Mouse (Mus musculus): ENCODE data around the gene Itfg2. TPM values are rescaled to one million over a fixed set of nuclear protein-coding genes. Genes with fewer than 3 reads are reported as not detected.

Itfg2 gene
- polyA plus RNA-seq, 1 experiment from 2014 or later = 41.7 TPM

- no peak for ATAC-seq (ENCODE audit: low FRiP score)
Measured at GRCm38 (mm10) chr6:128447063-128447462, 22.3 kb upstream of the Itfg2 start.

GRCm38 (mm10) chr6:128445761-128446535 is 21.2 kb upstream of the Itfg2 start:
- 16% methylated on average over 14 of the region's 14 CpGs for WGBS
- Histone ChIP-seq H3K36me3 (no peaks in the 10 kb centered on the region), H3K27ac (no peak overlapping the region), H3K27me3 (peaks cover 9% of the 10 kb centered on the region; the same call in 1 of the 2 replicates), H3K4me1 (replicated peaks) (peaks cover 8% of the 10 kb centered on the region), H3K4me3 (0 out of 2 replicates have a peak overlapping the region, but pooled peaks have one; percentile 10), H3K9ac (no peak overlapping the region), H3K4me2 (peak overlapping the region; percentile 41), H3K9me3 (no peaks in the 10 kb centered on the region)
- ATAC-seq (ENCODE audit: low FRiP score) = peak; percentile 66

More at GRCm38 (mm10) chr6:128447063-128447462, 22.3 kb upstream of the Itfg2 start:
- no peak overlapping the region for H3K4me2 ChIP-seq
- 96% methylated on average over 5 of the region's 5 CpGs for WGBS
- H3K4me3 ChIP-seq = no peak overlapping the region
- H3K36me3 ChIP-seq = no peaks in the 10 kb centered on the region
- peaks cover 8% of the 10 kb centered on the region for H3K4me1 ChIP-seq (replicated peaks)
- no peaks in the 10 kb centered on the region for H3K9me3 ChIP-seq
- no peak overlapping the region for H3K9ac ChIP-seq
- peaks cover 9% of the 10 kb centered on the region; the same call in 1 of the 2 replicates for H3K27me3 ChIP-seq
- H3K27ac ChIP-seq = no peak overlapping the region

DNA sequence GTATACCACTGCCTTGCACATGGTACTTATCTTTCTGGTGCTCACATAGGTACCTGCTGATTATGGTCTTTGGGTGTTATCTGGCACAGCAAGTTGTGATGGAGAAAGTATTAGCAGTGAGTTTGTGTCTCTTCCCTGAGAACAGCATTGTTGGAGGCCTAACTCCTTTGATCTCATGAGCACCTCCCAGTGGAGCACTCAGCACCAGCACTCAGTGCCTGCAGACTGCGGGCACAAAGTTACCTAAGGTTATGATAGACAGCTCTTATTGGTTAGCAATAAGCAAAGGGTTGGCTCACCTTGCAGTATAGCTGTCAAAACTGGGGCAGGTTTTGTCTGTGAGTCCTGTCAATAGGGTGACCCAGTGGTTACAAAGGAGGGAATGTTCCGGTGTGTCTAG is 15.5 kb upstream of the Itfg2 start:
- no peak for ATAC-seq (ENCODE audit: low FRiP score)
- peaks cover 13% of the 10 kb centered on the region for H3K36me3 ChIP-seq
- no peak overlapping the region for H3K4me3 ChIP-seq
- peaks cover 24% of the 10 kb centered on the region for H3K4me1 ChIP-seq (replicated peaks)
- H3K27me3 ChIP-seq = 0 out of 2 replicates have a peak, but pooled peaks cover 6% of the 10 kb centered on the region
- H3K4me2 ChIP-seq = no peak overlapping the region
- 95% methylated on average over 2 of the region's 2 CpGs for WGBS
- H3K9me3 ChIP-seq = no peaks in the 10 kb centered on the region
- H3K27ac ChIP-seq = no peak overlapping the region
- no peak overlapping the region for H3K9ac ChIP-seq

DNA sequence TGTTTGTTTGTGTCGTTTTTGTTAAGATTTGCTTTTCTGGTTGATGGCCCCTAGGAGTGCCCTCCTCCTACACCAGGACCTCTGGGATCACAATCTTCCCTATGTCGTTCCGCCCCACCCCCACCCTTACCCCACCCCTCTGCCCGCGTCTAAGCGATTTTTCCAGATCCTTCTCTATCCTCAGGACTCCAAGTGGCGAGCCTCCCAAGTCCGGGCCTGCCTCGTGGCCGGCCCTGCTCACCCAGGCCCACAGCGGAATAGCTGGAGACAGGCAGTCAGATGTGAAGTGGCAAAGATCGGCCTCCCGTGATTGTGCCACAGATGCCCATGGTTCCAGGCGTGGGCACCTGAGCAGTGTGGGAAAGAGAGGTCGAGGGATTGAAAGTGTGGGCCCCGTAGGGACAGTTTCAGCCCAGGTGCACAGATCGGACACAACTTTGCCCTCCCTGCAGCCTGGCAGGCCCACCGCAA is 14.2 kb upstream of the Itfg2 start:
- peak overlapping the region; percentile 96 for H3K4me3 ChIP-seq
- no peaks in the 10 kb centered on the region for H3K9me3 ChIP-seq
- no peak; the same call in 1 of the 2 replicates for ATAC-seq (ENCODE audit: low FRiP score)
- H3K4me1 ChIP-seq (replicated peaks) = peaks cover 24% of the 10 kb centered on the region
- peak overlapping the region; percentile 70 for H3K4me2 ChIP-seq
- peak overlapping the region; percentile 94; the same call in 1 of the 2 replicates for H3K27ac ChIP-seq
- H3K36me3 ChIP-seq = peaks cover 26% of the 10 kb centered on the region
- WGBS = 33% methylated on average over 16 of the region's 18 CpGs
- H3K27me3 ChIP-seq = no peaks in the 10 kb centered on the region
- H3K9ac ChIP-seq = peak overlapping the region; percentile 99

DNA sequence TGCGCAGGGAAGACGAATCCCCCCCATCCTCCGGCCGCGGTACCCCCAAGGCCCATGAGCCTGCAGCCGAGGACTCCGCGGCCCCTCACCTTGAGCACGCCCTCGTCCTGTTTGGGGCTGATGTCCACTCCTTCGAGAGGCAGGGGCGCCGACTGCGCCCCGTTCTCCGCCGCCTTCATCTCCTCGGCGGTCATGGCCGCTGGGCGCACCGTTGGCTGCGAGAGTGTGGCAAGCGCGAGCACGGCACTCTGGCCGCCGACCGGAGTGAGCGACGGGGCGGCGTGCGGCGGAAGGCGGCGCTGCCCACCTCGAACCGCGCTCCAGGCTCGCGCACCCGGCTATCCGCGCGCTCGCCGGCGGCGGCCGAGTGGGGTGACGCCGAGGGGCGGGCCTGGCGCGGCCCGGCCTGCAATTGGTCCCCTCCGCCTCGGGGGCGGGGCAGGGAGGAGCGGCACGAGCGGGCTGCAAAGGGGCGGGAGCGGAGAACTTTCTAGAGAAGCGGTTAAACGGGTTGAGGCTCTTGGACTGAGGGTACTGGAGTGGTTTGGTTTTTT is 13.7 kb upstream of the Itfg2 start, which contains the start of gene Fkbp4:
Fkbp4 (minus strand) TSS at position 361 of the 554 bp plus-strand sequence.
- no peaks in the 10 kb centered on the region for H3K27me3 ChIP-seq
- H3K9ac ChIP-seq = peak within 1 kb of the TSS; percentile 99
- peak within 1 kb of the TSS; percentile 70 for H3K4me2 ChIP-seq
- H3K27ac ChIP-seq = peak within 1 kb of the TSS; percentile 94
- peak; percentile 95 for ATAC-seq (ENCODE audit: low FRiP score)
- H3K4me1 ChIP-seq (replicated peaks) = peaks cover 24% of the 10 kb centered on the region
- no peaks in the 10 kb centered on the region for H3K9me3 ChIP-seq
- peaks cover 31% of the 10 kb centered on the region for H3K36me3 ChIP-seq
- WGBS = under 1% methylated on average over 66 of the region's 67 CpGs
- H3K4me3 ChIP-seq = peak within 1 kb of the TSS; percentile 96

GRCm38 (mm10) chr6:128437731-128438316 is 13.1 kb upstream of the Itfg2 start:
- ATAC-seq (ENCODE audit: low FRiP score) = peak; percentile 77
- whole genome bisulfite sequencing = under 1% methylated on average over 52 of the region's 52 CpGs

DNA sequence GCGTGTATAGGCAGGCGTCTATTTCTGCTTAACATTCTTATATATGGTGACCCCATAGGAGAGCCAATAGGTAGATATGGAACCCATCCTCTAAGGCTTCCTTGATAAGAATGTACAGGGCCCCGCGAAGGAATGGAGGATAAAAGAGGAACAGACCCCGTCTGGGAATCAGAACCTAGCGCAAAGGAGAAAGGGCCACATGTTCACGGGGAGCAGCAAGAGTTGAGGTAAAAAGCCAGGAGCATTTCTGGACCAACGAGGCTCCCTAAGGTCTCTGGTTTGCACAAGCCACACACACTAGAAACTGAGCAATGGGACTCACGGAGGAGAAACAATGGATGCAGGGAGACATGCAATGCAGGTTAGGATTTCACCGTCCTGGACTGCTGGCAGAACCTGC is 12.6 kb upstream of the Itfg2 start:
- H3K4me3 ChIP-seq = peak overlapping the region; percentile 96
- peak overlapping the region; percentile 94 for H3K27ac ChIP-seq
- peak overlapping the region; percentile 99 for H3K9ac ChIP-seq
- peaks cover 31% of the 10 kb centered on the region for H3K4me1 ChIP-seq (replicated peaks)
- H3K27me3 ChIP-seq = no peaks in the 10 kb centered on the region
- H3K4me2 ChIP-seq = peak overlapping the region; percentile 70
- no peak for ATAC-seq (ENCODE audit: low FRiP score)
- H3K9me3 ChIP-seq = no peaks in the 10 kb centered on the region
- 3% methylated on average over 10 of the region's 10 CpGs for WGBS
- peaks cover 42% of the 10 kb centered on the region for H3K36me3 ChIP-seq

More at GRCm38 (mm10) chr6:128437731-128438316, 13.1 kb upstream of the Itfg2 start:
- Histone ChIP-seq H3K4me3 (peak overlapping the region; percentile 96), H3K9ac (peak overlapping the region; percentile 99), H3K4me2 (peak overlapping the region; percentile 70), H3K4me1 (replicated peaks) (peaks cover 26% of the 10 kb centered on the region), H3K9me3 (no peaks in the 10 kb centered on the region), H3K27me3 (no peaks in the 10 kb centered on the region), H3K27ac (peak overlapping the region; percentile 94), H3K36me3 (peaks cover 37% of the 10 kb centered on the region)

- no peaks in the 10 kb centered on the region for H3K9me3 ChIP-seq
- H3K36me3 ChIP-seq = peaks cover 50% of the 10 kb centered on the region
- H3K4me3 ChIP-seq = peak overlapping the region; percentile 96
- peaks cover 33% of the 10 kb centered on the region for H3K4me1 ChIP-seq (replicated peaks)
- WGBS = 87% methylated on average over 8 of the region's 8 CpGs
- no peaks in the 10 kb centered on the region for H3K27me3 ChIP-seq
- ATAC-seq (ENCODE audit: low FRiP score) = no peak
- H3K4me2 ChIP-seq = peak overlapping the region; percentile 70
- peak overlapping the region; percentile 94; the same call in 1 of the 2 replicates for H3K27ac ChIP-seq
- peak overlapping the region; percentile 99 for H3K9ac ChIP-seq
Measured at GRCm38 (mm10) chr6:128436356-128437005, 11.8 kb upstream of the Itfg2 start.

DNA sequence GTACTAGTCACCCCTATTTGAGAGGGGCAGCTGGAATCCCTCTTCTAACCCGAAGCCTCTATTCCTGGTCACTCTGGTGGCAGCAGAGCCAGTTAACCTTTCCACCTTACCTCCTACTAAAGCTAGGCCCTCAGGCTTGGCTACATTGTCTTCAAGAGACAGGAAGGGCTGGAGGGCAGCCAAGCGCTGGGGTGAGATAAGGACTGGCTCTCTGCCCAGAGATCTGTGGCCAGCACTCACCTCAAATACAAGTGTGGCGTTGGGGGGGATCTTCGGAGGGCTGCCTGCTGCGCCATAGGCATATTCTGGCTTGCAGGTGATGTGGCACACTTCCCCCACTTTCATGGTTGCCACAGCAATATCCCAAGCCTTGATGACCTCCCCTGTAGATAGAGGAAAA is 10.7 kb upstream of the Itfg2 start:
- 87% methylated on average over 5 of the region's 5 CpGs for WGBS
- Histone ChIP-seq H3K27ac (no peak overlapping the region), H3K4me1 (replicated peaks) (peaks cover 33% of the 10 kb centered on the region), H3K9me3 (no peaks in the 10 kb centered on the region), H3K4me2 (no peak overlapping the region), H3K27me3 (no peaks in the 10 kb centered on the region), H3K4me3 (no peak overlapping the region), H3K36me3 (peaks cover 61% of the 10 kb centered on the region), H3K9ac (no peak overlapping the region)
- no peak for ATAC-seq (ENCODE audit: low FRiP score)

- ATAC-seq (ENCODE audit: low FRiP score) = no peak
- H3K4me1 ChIP-seq (replicated peaks) = peaks cover 28% of the 10 kb centered on the region
- H3K9ac ChIP-seq = no peak overlapping the region
- no peaks in the 10 kb centered on the region for H3K27me3 ChIP-seq
- no peaks in the 10 kb centered on the region for H3K9me3 ChIP-seq
- 95% methylated on average over 13 of the region's 13 CpGs for WGBS
- H3K27ac ChIP-seq = no peak overlapping the region
- H3K4me3 ChIP-seq = no peak overlapping the region
- no peak overlapping the region for H3K4me2 ChIP-seq
- H3K36me3 ChIP-seq = peaks cover 80% of the 10 kb centered on the region
Measured at GRCm38 (mm10) chr6:128433566-128433965, 8.8 kb upstream of the Itfg2 start.

DNA sequence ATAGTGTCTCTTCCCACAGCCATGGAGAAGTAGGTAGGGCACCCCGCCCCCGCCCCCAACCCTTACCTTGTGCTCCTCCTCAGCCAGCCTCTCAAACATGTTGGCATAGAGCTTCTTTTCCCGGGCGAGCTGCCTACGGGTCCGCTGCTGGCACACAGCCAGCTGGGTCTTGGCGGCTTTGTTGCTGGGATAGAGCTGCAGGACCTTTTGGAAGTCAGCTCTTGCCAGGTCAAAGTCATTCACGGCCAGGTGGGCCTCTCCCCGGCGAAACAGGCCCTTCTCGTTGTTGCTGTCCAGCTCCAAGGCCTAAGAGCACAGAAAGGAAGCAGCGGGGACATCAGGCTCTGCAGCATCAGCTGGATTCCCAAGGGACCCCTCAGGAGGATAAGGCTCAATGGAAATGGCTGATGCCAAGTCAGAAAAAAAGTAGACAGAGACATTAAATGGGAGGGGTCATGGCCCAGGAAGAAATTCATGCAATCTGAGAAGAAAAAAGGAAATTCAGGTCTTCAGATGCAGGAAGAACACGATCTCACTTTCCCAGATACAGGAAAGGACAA is 7.7 kb upstream of the Itfg2 start:
- peaks cover 90% of the 10 kb centered on the region for H3K36me3 ChIP-seq
- H3K4me3 ChIP-seq = no peak overlapping the region
- H3K9me3 ChIP-seq = no peaks in the 10 kb centered on the region
- WGBS = 78% methylated on average over 13 of the region's 13 CpGs
- no peaks in the 10 kb centered on the region for H3K27me3 ChIP-seq
- H3K4me2 ChIP-seq = no peak overlapping the region
- peaks cover 28% of the 10 kb centered on the region for H3K4me1 ChIP-seq (replicated peaks)
- no peak for ATAC-seq (ENCODE audit: low FRiP score)
- H3K27ac ChIP-seq = no peak overlapping the region; the same call in 1 of the 2 replicates
- no peak overlapping the region for H3K9ac ChIP-seq
